Mouse (Mus musculus) liver, postnatal 0 days (tissue): ENCODE results near the gene Cpa2.

Experiments
- CTCF ChIP-seq: sonication (generic); IDR thresholded peaks from 2 replicates; pipeline ENCODE4 v1.5.1; 2016; ENCODE audit warnings: antibody characterized with exemption, low read depth
- EP300 ChIP-seq: IDR thresholded peaks from 2 replicates; pipeline ENCODE4 v1.6.1; 2016; ENCODE audit warnings: antibody characterized with exemption, low read depth, mild to moderate bottlenecking

- TF ChIP-seq CTCF (no peak), EP300 (no peak)
Measured at GRCm38 (mm10) chr6:30554621-30555170, 13.3 kb downstream of the Cpa2 start.
